Comparison of ENCODE assay signal across 18 mouse cellular contexts in the genomic region with DNA sequence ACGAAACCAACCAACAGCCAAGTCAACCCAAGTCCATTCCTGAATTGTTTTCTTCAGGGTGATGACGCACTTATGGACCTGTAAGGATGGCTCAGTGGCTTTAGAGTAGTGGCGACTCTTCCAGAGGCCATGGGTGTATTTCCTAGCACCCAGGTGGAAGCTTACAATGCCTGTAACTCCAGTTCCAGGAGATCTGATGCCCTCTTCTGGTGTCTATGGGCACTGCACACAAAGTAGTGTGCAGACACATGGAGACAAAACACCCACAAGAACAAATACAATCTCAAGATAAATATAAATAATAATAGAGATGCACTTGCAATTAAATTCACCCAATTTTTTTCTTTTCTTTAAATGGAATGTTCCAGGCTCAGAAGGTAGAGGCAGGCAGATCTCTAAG. TPM values are rescaled to one million over a fixed set of nuclear protein-coding genes. Genes with fewer than 3 reads are reported as not detected.
DNase-seq lines count a peak whose midpoint lies in the region; ATAC-seq and TF ChIP-seq lines count a peak whose summit lies in the region.
"Had no signal": no experiment of that assay in that cellular context is flagged by ENCODE, and none has a peak within 500 bp of the region (broad histone marks: within the 10 kb centered on the region; RNA-seq: fewer than 3 reads in every experiment).

No protein-coding gene starts in this region.

- H3K27ac ChIP-seq in forebrain, postnatal 0 days (ENCODE audit: low read depth, low read length) = no peak overlapping the region
- no peak overlapping the region for H3K27ac ChIP-seq in forebrain, embryonic 12.5 days
- no peak overlapping the region for H3K27ac ChIP-seq in bone marrow macrophage, adult 2 months (ENCODE audit: insufficient read depth, low read depth, low read length)
- H3K27ac ChIP-seq: embryonic facial prominence, embryonic 15.5 days; forebrain, embryonic 15.5 days; liver, embryonic 13.5 days had no signal

- H3K4me3 ChIP-seq in forebrain, postnatal 0 days (ENCODE audit: low read depth, low read length) = no peak overlapping the region
- no peak overlapping the region for H3K4me3 ChIP-seq in forebrain, embryonic 12.5 days (replicated peaks)
- no peak overlapping the region for H3K4me3 ChIP-seq in bone marrow macrophage, adult 2 months (ENCODE audit: insufficient read depth, low read length)
- H3K4me3 ChIP-seq: embryonic facial prominence, embryonic 15.5 days; forebrain, embryonic 15.5 days; liver, embryonic 13.5 days had no signal

- no peaks in the 10 kb centered on the region for H3K36me3 ChIP-seq in forebrain, postnatal 0 days (ENCODE audit: insufficient read depth)
- H3K36me3 ChIP-seq in forebrain, embryonic 12.5 days (replicated peaks) = no peaks in the 10 kb centered on the region
- H3K36me3 ChIP-seq: embryonic facial prominence, embryonic 15.5 days; forebrain, embryonic 15.5 days; liver, embryonic 13.5 days had no signal

- no peak overlapping the region for H3K4me2 ChIP-seq in forebrain, postnatal 0 days (ENCODE audit: low read depth)
- no peak overlapping the region for H3K4me2 ChIP-seq in forebrain, embryonic 12.5 days
- H3K4me2 ChIP-seq: embryonic facial prominence, embryonic 15.5 days; forebrain, embryonic 15.5 days; liver, embryonic 13.5 days had no signal

- TF ChIP-seq CTCF in forebrain, postnatal 0 days (IDR thresholded peaks at IDR 0.05; ENCODE audit: low read depth) = peak; percentile 53
- 0 out of 2 replicates have a peak, but pooled peaks have one; percentile 15 for TF ChIP-seq CTCF in bone marrow macrophage, adult 2 months (IDR thresholded peaks at IDR 0.05; ENCODE audit: low read depth, low read length)

- H3K9ac ChIP-seq in forebrain, postnatal 0 days = no peak overlapping the region
- no peak overlapping the region for H3K9ac ChIP-seq in forebrain, embryonic 12.5 days
- H3K9ac ChIP-seq: embryonic facial prominence, embryonic 15.5 days; forebrain, embryonic 15.5 days; liver, embryonic 13.5 days had no signal

- DNase-seq in forebrain, postnatal 0 days = no peak
- DNase-seq in kidney, postnatal 4 days = peak; percentile 35 to 42
- no peak for DNase-seq in kidney, adult 11 months
- DNase-seq in A20 (ENCODE audit: low read depth, low spot score) = peak; percentile 45
- DNase-seq in right cerebral cortex, postnatal 14 days = no peak
- DNase-seq: adrenal gland, postnatal 36 days; heart, postnatal 10 days; liver, embryonic 13.5 days; right cerebral cortex, adult 18-20 months; thymus, adult 18-20 months had no signal

- TF ChIP-seq POLR2A in bone marrow macrophage, adult 2 months (IDR thresholded peaks at IDR 0.05; ENCODE audit: borderline replicate concordance, low read depth, low read length) = no peak

- H3K4me1 ChIP-seq in forebrain, postnatal 0 days (ENCODE audit: insufficient read depth) = peaks cover 14% of the 10 kb centered on the region; the same call in 1 of the 2 replicates
- H3K4me1 ChIP-seq in forebrain, embryonic 12.5 days = peaks cover 23% of the 10 kb centered on the region
- peaks cover 8% of the 10 kb centered on the region for H3K4me1 ChIP-seq in bone marrow macrophage, adult 2 months (ENCODE audit: control insufficient read depth, insufficient read depth, low read length)

- no peaks in the 10 kb centered on the region for H3K9me3 ChIP-seq in forebrain, postnatal 0 days (ENCODE audit: low read length)
- H3K9me3 ChIP-seq in forebrain, embryonic 12.5 days = no peaks in the 10 kb centered on the region
- H3K9me3 ChIP-seq: embryonic facial prominence, embryonic 15.5 days; forebrain, embryonic 15.5 days; liver, embryonic 13.5 days had no signal

- ATAC-seq in forebrain, postnatal 0 days = no peak
- ATAC-seq in forebrain, embryonic 12.5 days (ENCODE audit: low FRiP score) = no peak
- ATAC-seq: CD4-positive, CD25-positive, alpha-beta regulatory T cell, adult 4 months; forebrain, embryonic 15.5 days had no signal

- WGBS in forebrain, postnatal 0 days = 97% methylated on average over 3 of the region's 3 CpGs
- WGBS in forebrain, embryonic 12.5 days = 91% methylated on average over 3 of the region's 3 CpGs

- no peaks in the 10 kb centered on the region for H3K27me3 ChIP-seq in forebrain, postnatal 0 days (ENCODE audit: insufficient read depth, low read length)
- no peaks in the 10 kb centered on the region for H3K27me3 ChIP-seq in forebrain, embryonic 12.5 days
- H3K27me3 ChIP-seq: embryonic facial prominence, embryonic 15.5 days; forebrain, embryonic 15.5 days had no signal

RNA-seq across cellular contexts. Expression of gene Bcl9l, which starts 6.7 kb away (rescaled TPM):
- 29.2 and 38.7 TPM in 2 replicates for total RNA-seq in forebrain, postnatal 0 days (2014; rRNA removed)
- polyA plus RNA-seq in forebrain, postnatal 0 days (2015; fragmentation: Nextera tagmentation; extraction: Ambion mirVana) = 9.3 and 13.0 TPM in 2 replicates
- 10.6 and 10.7 TPM in 2 replicates for polyA plus RNA-seq in forebrain, embryonic 12.5 days (2016; fragmentation: Nextera tagmentation; extraction: Ambion mirVana)
- 6.7 and 9.5 TPM in 2 replicates for polyA plus RNA-seq in bone marrow macrophage, adult 2 months (2012; ENCODE audit: insufficient read depth, insufficient read length, missing spikeins)

RNA-seq across cellular contexts. Expression of gene Upk2, which starts 21.2 kb away (rescaled TPM):
- not detected in 2 replicates for total RNA-seq in forebrain, postnatal 0 days (2014; rRNA removed)
- not detected in 2 replicates for polyA plus RNA-seq in forebrain, postnatal 0 days (2015; fragmentation: Nextera tagmentation; extraction: Ambion mirVana)
- polyA plus RNA-seq in forebrain, embryonic 12.5 days (2016; fragmentation: Nextera tagmentation; extraction: Ambion mirVana) = 0.29 TPM in 1 of 2 replicates, not detected in the other
- polyA plus RNA-seq in bone marrow macrophage, adult 2 months (2012; ENCODE audit: insufficient read depth, insufficient read length, missing spikeins) = not detected in 2 replicates
- total RNA-seq: adrenal gland, postnatal 36 days; heart, postnatal 10 days; megakaryocyte progenitor cell, adult 5-6 weeks had no signal
- polyA plus RNA-seq: CD4-positive, CD25-positive, alpha-beta regulatory T cell, adult 4 months; forebrain, embryonic 15.5 days; liver, embryonic 13.5 days; neural tube, embryonic 14.5 days had no signal

RNA-seq across cellular contexts. Expression of gene Foxr1, which starts 35.0 kb away (rescaled TPM):
- not detected in 2 replicates for total RNA-seq in forebrain, postnatal 0 days (2014; rRNA removed)
- not detected in 2 replicates for polyA plus RNA-seq in forebrain, postnatal 0 days (2015; fragmentation: Nextera tagmentation; extraction: Ambion mirVana)
- not detected in 2 replicates for polyA plus RNA-seq in forebrain, embryonic 12.5 days (2016; fragmentation: Nextera tagmentation; extraction: Ambion mirVana)
- not detected in 2 replicates for polyA plus RNA-seq in bone marrow macrophage, adult 2 months (2012; ENCODE audit: insufficient read depth, insufficient read length, missing spikeins)
- total RNA-seq: adrenal gland, postnatal 36 days; gastrocnemius, postnatal 4 days; heart, postnatal 10 days; megakaryocyte progenitor cell, adult 5-6 weeks had no signal
- polyA plus RNA-seq: embryonic facial prominence, embryonic 15.5 days; forebrain, embryonic 15.5 days; liver, embryonic 13.5 days; neural tube, embryonic 14.5 days had no signal

RNA-seq across cellular contexts. Expression of gene Ccdc84, which starts 57.6 kb away (rescaled TPM):
- 24.4 and 24.5 TPM in 2 replicates for total RNA-seq in forebrain, postnatal 0 days (2014; rRNA removed)
- polyA plus RNA-seq in forebrain, postnatal 0 days (2015; fragmentation: Nextera tagmentation; extraction: Ambion mirVana) = 20.1 and 25.2 TPM in 2 replicates
- 30.3 and 32.2 TPM in 2 replicates for polyA plus RNA-seq in forebrain, embryonic 12.5 days (2016; fragmentation: Nextera tagmentation; extraction: Ambion mirVana)
- 39.3 and 50.2 TPM in 2 replicates for polyA plus RNA-seq in bone marrow macrophage, adult 2 months (2012; ENCODE audit: insufficient read depth, insufficient read length, missing spikeins)

Comparison
In these comparisons a context has a peak if more than half of its experiments do, and no peak if none do; other contexts are left out.
1. DNase-seq: peak in kidney, postnatal 4 days (2 of 2) and A20 (single experiment); none in forebrain, postnatal 0 days (single experiment), kidney, adult 11 months (single experiment) and right cerebral cortex, postnatal 14 days (single experiment).